Mouse (Mus musculus): ENCODE results near the gene Pcsk7. TPM values are rescaled to one million over a fixed set of nuclear protein-coding genes. Genes with fewer than 3 reads are reported as not detected.
A peak's percentile ranks its signal among the peaks of the same experiment; 100 is the strongest.

Pcsk7 gene
- polyA plus RNA-seq, 1 experiment from 2014 or later = 16.3 TPM

DNA sequence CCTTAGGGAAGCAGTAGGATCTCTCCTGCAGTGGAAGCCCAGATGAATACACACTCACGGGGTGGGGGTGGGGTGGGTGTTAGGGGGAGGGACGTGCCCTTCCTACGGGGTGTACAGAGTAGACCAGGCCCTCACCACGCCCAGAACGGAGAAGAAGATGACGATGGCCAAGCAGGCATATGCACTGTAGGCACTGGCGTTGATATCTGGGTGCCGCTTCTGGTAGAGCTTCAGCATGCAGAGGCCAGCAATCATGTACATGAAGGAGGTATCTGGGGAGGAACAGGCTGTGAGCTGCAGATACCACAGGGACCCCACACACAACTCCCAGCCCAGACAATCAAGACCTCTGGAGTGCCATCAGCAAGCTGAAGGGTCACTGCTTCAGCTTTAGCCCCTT is 36.6 kb downstream of the Pcsk7 start:
- 91% methylated on average over 8 of the region's 8 CpGs for WGBS
- DNase-seq (ENCODE audit: low spot score) (no peak), ATAC-seq (ENCODE audit: low read depth) (no peak)
- no peaks in the 10 kb centered on the region for H3K27me3 ChIP-seq (replicated peaks; ENCODE audit: control insufficient read depth, insufficient read depth, low read length)
- H3K9ac ChIP-seq (ENCODE audit: low read depth, low read length) = no peak overlapping the region
- H3K27ac ChIP-seq (replicated peaks; ENCODE audit: low read depth, low read length) = no peak overlapping the region
- peaks cover 88% of the 10 kb centered on the region for H3K36me3 ChIP-seq (ENCODE audit: control insufficient read depth, insufficient read depth, low read length)
- H3K4me3 ChIP-seq (ENCODE audit: low read depth, low read length) = no peak overlapping the region
- H3K9me3 ChIP-seq (ENCODE audit: control insufficient read depth, low read length) = no peaks in the 10 kb centered on the region
- no peaks in the 10 kb centered on the region for H3K4me1 ChIP-seq (ENCODE audit: control insufficient read depth, insufficient read depth, low read length)
- H3K4me2 ChIP-seq (ENCODE audit: low read depth, low read length) = no peak overlapping the region

DNA sequence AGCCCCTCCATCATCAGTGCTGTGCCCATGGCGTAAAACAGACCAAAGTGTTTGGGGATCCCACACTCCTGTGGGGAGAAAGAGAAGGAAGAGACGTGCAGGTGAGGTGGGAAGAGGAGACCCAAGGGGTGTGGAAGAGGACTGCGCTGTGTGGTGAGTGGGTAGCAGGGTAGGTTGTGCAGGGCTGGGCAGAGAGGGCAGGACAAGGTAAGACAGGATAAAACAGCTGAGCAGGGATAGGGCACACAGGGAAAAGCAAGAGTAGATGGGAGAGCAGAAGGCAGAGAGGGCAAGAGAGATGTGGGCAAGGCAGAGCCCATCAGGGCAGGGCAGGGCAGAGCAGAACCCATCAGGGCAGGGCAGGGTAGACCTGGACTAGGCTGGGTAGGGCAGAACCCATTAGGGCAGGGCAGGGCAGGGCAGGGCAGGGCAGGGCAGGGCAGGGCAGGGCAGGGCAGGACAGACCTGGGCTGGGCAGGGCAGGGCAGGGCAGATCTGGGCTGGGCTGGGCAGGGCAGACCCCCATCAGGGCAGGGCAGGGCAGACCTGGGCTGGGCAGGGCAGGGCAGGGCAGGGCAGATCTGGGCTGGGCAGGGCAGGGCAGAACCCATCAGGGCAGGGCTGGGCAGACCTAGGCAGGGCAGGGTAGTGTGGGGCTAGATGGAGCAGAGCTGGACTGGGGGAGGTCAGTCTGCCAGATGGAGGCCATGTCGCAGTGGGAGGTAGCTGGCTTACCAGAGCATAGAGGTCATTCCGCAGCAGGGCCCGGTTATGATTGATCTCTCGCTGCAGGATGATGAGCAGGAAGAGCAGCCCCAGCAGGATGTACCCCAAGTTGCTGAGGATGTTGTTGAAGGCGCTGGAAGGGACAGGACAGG is 37.6 kb downstream of the Pcsk7 start:
- WGBS = 88% methylated on average over 8 of the region's 8 CpGs

DNA sequence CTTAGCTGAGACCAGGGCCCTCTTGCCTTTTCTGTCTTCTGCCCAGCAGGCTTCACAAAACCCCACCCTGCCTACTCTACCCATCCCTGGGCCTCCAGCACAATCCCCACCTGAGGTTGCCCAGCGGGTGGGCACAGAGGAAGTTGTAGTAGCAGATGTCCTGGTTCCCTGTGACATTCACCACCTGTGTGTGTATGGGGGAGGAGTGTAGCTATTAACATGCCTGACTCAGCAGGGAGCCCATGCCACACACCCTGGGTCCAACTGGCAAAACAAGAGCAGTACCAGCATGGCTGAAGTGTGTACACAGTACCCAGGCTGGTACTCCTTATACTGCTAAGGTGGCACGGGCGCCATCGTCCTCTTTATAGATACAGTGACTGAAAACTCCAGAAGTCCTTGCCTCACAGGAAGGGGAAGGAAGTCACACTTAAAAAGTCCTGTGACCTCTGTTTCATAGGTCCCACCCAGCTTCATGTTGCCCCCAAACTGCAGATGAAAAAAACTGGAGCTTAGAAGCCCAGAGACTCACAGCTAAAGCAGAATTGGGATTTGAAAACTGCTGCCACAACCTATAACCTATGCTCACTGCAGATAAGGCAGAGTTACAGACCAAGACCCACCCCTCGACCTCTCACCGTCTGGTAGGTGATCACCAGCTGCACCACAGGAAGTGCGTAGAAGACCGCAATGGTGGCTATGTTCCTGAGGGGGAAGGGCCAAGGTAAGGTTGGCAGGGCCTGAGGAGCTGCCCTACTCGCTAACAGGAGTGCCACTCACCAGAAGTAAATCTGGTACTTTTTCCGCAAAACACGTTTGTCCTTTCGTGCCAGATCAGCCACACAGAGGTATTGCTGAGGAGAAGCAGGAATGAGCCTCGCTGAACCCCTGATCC is 38.5 kb downstream of the Pcsk7 start:
- H3K9me3 ChIP-seq (ENCODE audit: control insufficient read depth, low read length) = no peaks in the 10 kb centered on the region
- no peak overlapping the region for H3K4me3 ChIP-seq (ENCODE audit: low read depth, low read length)
- ATAC-seq (ENCODE audit: low read depth) (no peak), DNase-seq (ENCODE audit: low spot score) (no peak)
- H3K27me3 ChIP-seq (replicated peaks; ENCODE audit: control insufficient read depth, insufficient read depth, low read length) = no peaks in the 10 kb centered on the region
- H3K4me1 ChIP-seq (ENCODE audit: control insufficient read depth, insufficient read depth, low read length) = no peaks in the 10 kb centered on the region
- WGBS = 85% methylated on average over 13 of the region's 13 CpGs
- peaks cover 92% of the 10 kb centered on the region for H3K36me3 ChIP-seq (ENCODE audit: control insufficient read depth, insufficient read depth, low read length)
- H3K27ac ChIP-seq (replicated peaks; ENCODE audit: low read depth, low read length) = no peak overlapping the region
- H3K9ac ChIP-seq (ENCODE audit: low read depth, low read length) = no peak overlapping the region
- no peak overlapping the region for H3K4me2 ChIP-seq (ENCODE audit: low read depth, low read length)

More for the DNA sequence above, 37.6 kb downstream of the Pcsk7 start:
- no peaks in the 10 kb centered on the region for H3K27me3 ChIP-seq (replicated peaks; ENCODE audit: control insufficient read depth, insufficient read depth, low read length)
- no peak overlapping the region for H3K4me2 ChIP-seq (ENCODE audit: low read depth, low read length)
- DNase-seq (ENCODE audit: low spot score) = no peak
- H3K36me3 ChIP-seq (ENCODE audit: control insufficient read depth, insufficient read depth, low read length) = peaks cover 90% of the 10 kb centered on the region
- no peak overlapping the region for H3K9ac ChIP-seq (ENCODE audit: low read depth, low read length)
- no peaks in the 10 kb centered on the region for H3K4me1 ChIP-seq (ENCODE audit: control insufficient read depth, insufficient read depth, low read length)
- H3K4me3 ChIP-seq (ENCODE audit: low read depth, low read length) = no peak overlapping the region
- no peak overlapping the region for H3K27ac ChIP-seq (replicated peaks; ENCODE audit: low read depth, low read length)
- H3K9me3 ChIP-seq (ENCODE audit: control insufficient read depth, low read length) = no peaks in the 10 kb centered on the region
- ATAC-seq (ENCODE audit: low read depth) = peak; percentile 28; the same call in 1 of the 2 replicates

DNA sequence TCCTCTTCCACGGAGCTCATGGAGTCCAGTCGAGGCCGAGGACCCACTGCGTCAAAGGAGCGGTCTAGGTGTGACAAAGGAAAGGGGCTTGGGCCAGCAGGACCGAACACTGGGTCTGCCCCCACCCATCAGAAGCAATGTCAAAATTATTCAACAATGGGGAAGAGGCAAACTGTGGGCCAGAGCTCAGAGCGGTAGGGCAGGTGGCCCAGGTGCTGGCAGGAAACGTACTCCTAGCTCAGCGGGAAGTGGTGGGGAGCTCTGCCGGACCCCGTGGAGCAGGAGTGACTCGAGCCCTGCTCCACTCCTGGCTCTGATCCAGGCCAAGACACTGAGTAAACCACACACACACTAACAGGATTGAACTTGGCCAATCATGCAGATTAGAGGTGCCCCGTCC is 39.4 kb downstream of the Pcsk7 start:
- Histone ChIP-seq H3K4me1 (ENCODE audit: control insufficient read depth, insufficient read depth, low read length) (no peaks in the 10 kb centered on the region), H3K9me3 (ENCODE audit: control insufficient read depth, low read length) (no peaks in the 10 kb centered on the region), H3K4me2 (ENCODE audit: low read depth, low read length) (no peak overlapping the region), H3K9ac (ENCODE audit: low read depth, low read length) (no peak overlapping the region), H3K27ac (replicated peaks; ENCODE audit: low read depth, low read length) (no peak overlapping the region), H3K36me3 (ENCODE audit: control insufficient read depth, insufficient read depth, low read length) (peaks cover 99% of the 10 kb centered on the region), H3K4me3 (ENCODE audit: low read depth, low read length) (no peak overlapping the region), H3K27me3 (replicated peaks; ENCODE audit: control insufficient read depth, insufficient read depth, low read length) (no peaks in the 10 kb centered on the region)
- DNase-seq (ENCODE audit: low spot score) = no peak
- no peak for ATAC-seq (ENCODE audit: low read depth)
- WGBS = 87% methylated on average over 13 of the region's 13 CpGs

DNA sequence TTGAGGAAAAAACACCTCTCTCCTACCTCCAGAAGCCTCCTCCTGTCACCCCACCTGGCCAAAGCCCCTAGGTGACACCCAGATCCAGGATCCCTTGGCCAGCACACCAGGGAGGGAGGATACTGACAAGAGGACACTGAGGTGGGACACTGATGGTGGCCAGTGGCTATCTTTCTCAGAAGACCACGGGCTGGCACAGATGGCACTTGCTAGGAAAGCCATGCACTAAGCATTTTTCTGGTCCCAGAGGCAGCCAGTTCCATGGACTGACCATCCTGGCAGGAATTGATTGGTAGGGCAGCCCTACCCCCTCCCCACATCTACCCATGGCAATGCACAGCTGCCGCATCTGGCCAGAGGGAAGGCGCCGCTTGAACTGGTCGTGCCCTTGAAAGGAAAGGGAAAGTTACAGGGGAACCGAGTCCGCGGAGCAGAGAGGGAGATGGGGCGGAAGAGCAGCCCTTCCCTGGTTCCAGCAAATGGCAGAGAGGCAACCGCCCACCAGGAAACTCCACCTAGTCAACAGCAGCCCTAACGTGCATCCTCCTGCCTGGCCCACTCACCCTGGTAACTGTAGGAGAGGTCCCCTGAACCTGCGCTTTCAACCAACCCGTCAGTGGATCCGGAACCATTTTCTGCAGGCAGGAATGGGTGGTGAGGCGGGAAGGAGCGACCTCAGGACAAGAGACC is 40.0 kb downstream of the Pcsk7 start:
- DNase-seq (ENCODE audit: low spot score) (no peak), ATAC-seq (ENCODE audit: low read depth) (no peak)
- peaks cover 99% of the 10 kb centered on the region for H3K36me3 ChIP-seq (ENCODE audit: control insufficient read depth, insufficient read depth, low read length)

DNA sequence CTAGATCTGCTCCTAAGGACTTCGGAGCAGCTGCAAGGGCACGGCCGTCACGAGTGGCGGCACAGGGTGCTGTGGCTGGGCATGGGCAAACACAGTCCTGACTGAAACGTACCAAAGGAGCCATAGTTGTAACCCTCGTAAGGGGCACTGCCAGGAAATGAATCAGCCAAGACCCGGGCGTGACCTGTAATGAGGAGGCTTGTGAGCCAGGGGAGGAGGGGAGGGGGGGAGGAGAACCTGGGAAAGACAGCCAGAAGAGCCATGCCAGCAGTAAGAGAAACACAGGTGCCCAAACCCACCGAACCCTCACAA is 40.5 kb downstream of the Pcsk7 start:
- ATAC-seq (ENCODE audit: low read depth) (no peak), DNase-seq (ENCODE audit: low spot score) (no peak)
- WGBS = 79% methylated on average over 10 of the region's 10 CpGs
- Histone ChIP-seq H3K4me2 (ENCODE audit: low read depth, low read length) (no peak overlapping the region), H3K9ac (ENCODE audit: low read depth, low read length) (no peak overlapping the region), H3K27ac (replicated peaks; ENCODE audit: low read depth, low read length) (no peak overlapping the region), H3K27me3 (replicated peaks; ENCODE audit: control insufficient read depth, insufficient read depth, low read length) (no peaks in the 10 kb centered on the region), H3K36me3 (ENCODE audit: control insufficient read depth, insufficient read depth, low read length) (peaks cover 99% of the 10 kb centered on the region), H3K4me3 (ENCODE audit: low read depth, low read length) (no peak overlapping the region), H3K4me1 (ENCODE audit: control insufficient read depth, insufficient read depth, low read length) (no peaks in the 10 kb centered on the region), H3K9me3 (ENCODE audit: control insufficient read depth, low read length) (no peaks in the 10 kb centered on the region)

More for the DNA sequence above, 40.0 kb downstream of the Pcsk7 start:
- Histone ChIP-seq H3K4me3 (ENCODE audit: low read depth, low read length) (no peak overlapping the region), H3K27ac (replicated peaks; ENCODE audit: low read depth, low read length) (no peak overlapping the region), H3K9ac (ENCODE audit: low read depth, low read length) (no peak overlapping the region), H3K4me1 (ENCODE audit: control insufficient read depth, insufficient read depth, low read length) (no peaks in the 10 kb centered on the region), H3K9me3 (ENCODE audit: control insufficient read depth, low read length) (no peaks in the 10 kb centered on the region), H3K4me2 (ENCODE audit: low read depth, low read length) (no peak overlapping the region), H3K27me3 (replicated peaks; ENCODE audit: control insufficient read depth, insufficient read depth, low read length) (no peaks in the 10 kb centered on the region)
- WGBS = 86% methylated on average over 16 of the region's 16 CpGs

DNA sequence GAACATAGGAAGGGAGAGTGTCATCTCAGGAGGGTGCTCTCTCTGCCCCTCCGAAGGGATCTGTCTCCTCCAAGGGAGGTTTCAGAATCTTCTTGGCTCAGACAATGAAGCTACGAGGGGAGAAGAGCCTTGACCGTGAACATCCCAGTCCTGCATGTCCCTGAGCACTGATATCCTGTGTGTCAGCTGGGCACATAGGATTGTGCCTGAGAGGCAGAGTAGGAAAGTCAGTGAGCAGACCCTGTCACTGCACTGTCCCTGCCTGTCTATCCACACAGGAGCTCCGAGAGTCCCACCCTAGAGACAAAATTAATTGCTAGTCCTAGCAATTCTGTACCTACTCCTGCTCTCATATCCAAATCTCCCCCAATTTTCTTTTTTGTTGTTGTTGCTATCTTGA is 45.8 kb downstream of the Pcsk7 start:
- no peak overlapping the region for H3K4me2 ChIP-seq (ENCODE audit: low read depth, low read length)
- no peak for DNase-seq (ENCODE audit: low spot score)
- no peak overlapping the region for H3K27ac ChIP-seq (replicated peaks; ENCODE audit: low read depth, low read length)
- no peak for ATAC-seq (ENCODE audit: low read depth)
- H3K27me3 ChIP-seq (replicated peaks; ENCODE audit: control insufficient read depth, insufficient read depth, low read length) = no peaks in the 10 kb centered on the region
- peaks cover 58% of the 10 kb centered on the region for H3K36me3 ChIP-seq (ENCODE audit: control insufficient read depth, insufficient read depth, low read length)
- H3K9ac ChIP-seq (ENCODE audit: low read depth, low read length) = no peak overlapping the region
- 92% methylated on average over 4 of the region's 4 CpGs for whole genome bisulfite sequencing
- H3K9me3 ChIP-seq (ENCODE audit: control insufficient read depth, low read length) = no peaks in the 10 kb centered on the region
- H3K4me3 ChIP-seq (ENCODE audit: low read depth, low read length) = no peak overlapping the region
- peaks cover 15% of the 10 kb centered on the region for H3K4me1 ChIP-seq (ENCODE audit: control insufficient read depth, insufficient read depth, low read length)

DNA sequence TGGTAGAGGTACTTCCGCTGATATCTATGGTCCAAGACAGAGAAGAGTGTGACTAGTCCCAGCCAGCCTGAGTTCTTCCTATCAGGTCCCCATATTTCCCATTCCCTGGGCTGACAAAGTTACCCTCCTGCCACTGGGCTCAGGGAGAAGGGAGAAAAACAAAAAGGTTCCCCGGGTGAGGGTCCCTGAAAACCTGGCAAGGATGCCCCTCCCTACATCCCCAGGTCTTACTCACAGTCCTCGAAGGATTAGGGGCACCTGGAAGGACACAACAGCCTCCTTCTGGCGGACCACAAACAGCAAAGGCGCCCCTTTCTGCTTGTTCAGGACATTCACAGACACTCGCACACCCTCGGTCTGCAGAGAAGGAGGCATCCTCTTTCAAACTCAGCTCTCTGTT is 46.6 kb downstream of the Pcsk7 start:
- no peak overlapping the region for H3K27ac ChIP-seq (replicated peaks; ENCODE audit: low read depth, low read length)
- H3K27me3 ChIP-seq (replicated peaks; ENCODE audit: control insufficient read depth, insufficient read depth, low read length) = no peaks in the 10 kb centered on the region
- H3K36me3 ChIP-seq (ENCODE audit: control insufficient read depth, insufficient read depth, low read length) = peaks cover 49% of the 10 kb centered on the region
- peak overlapping the region; percentile 96; the same call in 1 of the 2 replicates for H3K9ac ChIP-seq (ENCODE audit: low read depth, low read length)
- peak overlapping the region; percentile 91 for H3K4me3 ChIP-seq (ENCODE audit: low read depth, low read length)
- no peaks in the 10 kb centered on the region for H3K9me3 ChIP-seq (ENCODE audit: control insufficient read depth, low read length)
- DNase-seq (ENCODE audit: low spot score) (no peak), ATAC-seq (ENCODE audit: low read depth) (no peak)
- peaks cover 15% of the 10 kb centered on the region for H3K4me1 ChIP-seq (ENCODE audit: control insufficient read depth, insufficient read depth, low read length)
- H3K4me2 ChIP-seq (ENCODE audit: low read depth, low read length) = peak overlapping the region; percentile 68
- 73% methylated on average over 7 of the region's 7 CpGs for WGBS
